In the genomic region with DNA sequence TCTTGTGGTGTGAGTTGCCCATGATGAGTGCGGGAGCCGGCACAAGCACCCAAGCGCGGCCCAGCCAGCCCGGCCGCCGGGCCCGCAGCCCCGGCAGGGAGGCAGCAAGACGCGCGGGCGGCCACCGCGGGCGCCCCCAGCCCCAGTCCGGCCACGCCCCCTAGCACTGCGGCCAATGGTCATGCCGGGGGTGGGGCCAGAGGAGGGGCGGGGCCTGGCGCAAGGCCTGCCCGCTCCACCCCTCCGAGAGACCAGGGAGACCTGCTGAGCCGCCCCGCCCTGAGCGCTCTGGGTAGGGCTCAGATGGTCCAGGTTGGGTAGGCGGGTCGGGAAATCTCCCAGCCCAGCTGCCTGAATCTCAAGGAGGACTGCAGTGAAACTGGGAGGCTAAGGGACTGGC, we compare ENCODE assay signal across 8 mouse cellular contexts. TPM values are rescaled to one million over a fixed set of nuclear protein-coding genes. Genes with fewer than 3 reads are reported as not detected.
A peak's percentile ranks its signal among the peaks of the same experiment; 100 is the strongest.
DNase-seq lines count a peak whose midpoint lies in the region; ATAC-seq and TF ChIP-seq lines count a peak whose summit lies in the region.

No protein-coding gene starts in this region.

- peak; percentile 89 for ATAC-seq in heart, embryonic 12.5 days (ENCODE audit: insufficient number of reproducible peaks, low FRiP score)
- ATAC-seq in liver, embryonic 14.5 days (ENCODE audit: insufficient read depth): peak; percentile 68
- peak; percentile 87 for ATAC-seq in neural tube, embryonic 11.5 days (ENCODE audit: insufficient read depth, low FRiP score, low TSS enrichment)
- peak; percentile 92 for ATAC-seq in stomach, embryonic 16.5 days (ENCODE audit: insufficient read depth, low FRiP score)

- peak overlapping the region; percentile 98 for H3K4me2 ChIP-seq in heart, embryonic 12.5 days
- peak overlapping the region; percentile 79 for H3K4me2 ChIP-seq in liver, embryonic 14.5 days (ENCODE audit: low read depth)
- peak overlapping the region; percentile 94 for H3K4me2 ChIP-seq in neural tube, embryonic 11.5 days (ENCODE audit: low read depth)
- H3K4me2 ChIP-seq in stomach, embryonic 16.5 days (ENCODE audit: low read depth, low read length): peak overlapping the region; percentile 76

- no peaks in the 10 kb centered on the region for H3K36me3 ChIP-seq in embryonic facial prominence, embryonic 10.5 days (replicated peaks)
- no peaks in the 10 kb centered on the region for H3K36me3 ChIP-seq in heart, embryonic 12.5 days
- no peaks in the 10 kb centered on the region for H3K36me3 ChIP-seq in liver, embryonic 14.5 days (replicated peaks; ENCODE audit: control insufficient read depth, insufficient read depth, low read depth)
- H3K36me3 ChIP-seq in neural tube, embryonic 11.5 days (ENCODE audit: control insufficient read depth, insufficient read depth, low read length): no peaks in the 10 kb centered on the region
- H3K36me3 ChIP-seq in stomach, embryonic 16.5 days (ENCODE audit: control insufficient read depth, insufficient read depth, low read length): no peaks in the 10 kb centered on the region

- peak overlapping the region; percentile 85 for H3K27ac ChIP-seq in embryonic facial prominence, embryonic 10.5 days (replicated peaks)
- no peak overlapping the region for H3K27ac ChIP-seq in heart, embryonic 12.5 days (ENCODE audit: poor library complexity, severe bottlenecking)
- no peak overlapping the region for H3K27ac ChIP-seq in liver, embryonic 14.5 days
- no peak overlapping the region for H3K27ac ChIP-seq in neural tube, embryonic 11.5 days (ENCODE audit: low read depth, low read length)
- peak overlapping the region; percentile 89 for H3K27ac ChIP-seq in stomach, embryonic 16.5 days (ENCODE audit: low read length)

- WGBS in embryonic facial prominence, embryonic 10.5 days: under 1% methylated on average over 29 of the region's 29 CpGs
- under 1% methylated on average over 29 of the region's 29 CpGs for WGBS in heart, embryonic 12.5 days
- under 1% methylated on average over 29 of the region's 29 CpGs for WGBS in liver, embryonic 14.5 days (ENCODE audit: insufficient replicate concordance)
- under 1% methylated on average over 26 of the region's 29 CpGs for WGBS in neural tube, embryonic 11.5 days
- 0% methylated on average over 29 of the region's 29 CpGs for whole genome bisulfite sequencing in stomach, embryonic 16.5 days

- TF ChIP-seq CTCF in liver, embryonic 14.5 days (IDR thresholded peaks at IDR 0.05; ENCODE audit: low read depth): no peak

- DNase-seq in urinary bladder, adult 18-20 months (ENCODE audit: low spot score in 2 of 2): peak; percentile 74 to 78
- DNase-seq in urinary bladder, postnatal 10 days (ENCODE audit: low spot score): no peak
- peak; percentile 94 for DNase-seq in embryonic facial prominence, embryonic 10.5 days (ENCODE audit: low spot score)
- peak; percentile 92 for DNase-seq in kidney, postnatal 10 days
- peak; percentile 64 to 70 (median 68) for DNase-seq in liver, embryonic 14.5 days (ENCODE audit: low read depth in 3 of 3, low spot score in 3 of 3)
- peak; percentile 90 for DNase-seq in neural tube, embryonic 11.5 days (ENCODE audit: low spot score)

- H3K4me3 ChIP-seq in embryonic facial prominence, embryonic 10.5 days: peak overlapping the region; percentile 93
- peak overlapping the region; percentile 75 for H3K4me3 ChIP-seq in heart, embryonic 12.5 days
- H3K4me3 ChIP-seq in liver, embryonic 14.5 days (ENCODE audit: insufficient read depth in 1 of 2, low read depth in 2 of 2, low read length in 2 of 2): peak overlapping the region; percentile 12 to 62
- H3K4me3 ChIP-seq in neural tube, embryonic 11.5 days (ENCODE audit: low read depth, low read length): peak overlapping the region; percentile 81
- H3K4me3 ChIP-seq in stomach, embryonic 16.5 days (replicated peaks; ENCODE audit: low read length): peak overlapping the region; percentile 62

- peaks cover 42% of the 10 kb centered on the region for H3K27me3 ChIP-seq in embryonic facial prominence, embryonic 10.5 days (replicated peaks; ENCODE audit: low read depth, poor library complexity, severe bottlenecking)
- H3K27me3 ChIP-seq in heart, embryonic 12.5 days (replicated peaks): peaks cover 86% of the 10 kb centered on the region
- peaks cover 13% of the 10 kb centered on the region for H3K27me3 ChIP-seq in liver, embryonic 14.5 days (ENCODE audit: control insufficient read depth, insufficient read depth, low read length)
- no peaks in the 10 kb centered on the region for H3K27me3 ChIP-seq in neural tube, embryonic 11.5 days (ENCODE audit: control insufficient read depth, insufficient read depth, low read length)
- H3K27me3 ChIP-seq in stomach, embryonic 16.5 days (ENCODE audit: control insufficient read depth, insufficient read depth, low read length): no peaks in the 10 kb centered on the region

- no peak for TF ChIP-seq EP300 in liver, embryonic 14.5 days (IDR thresholded peaks at IDR 0.05; ENCODE audit: low read depth)

- no peaks in the 10 kb centered on the region for H3K9me3 ChIP-seq in embryonic facial prominence, embryonic 10.5 days
- H3K9me3 ChIP-seq in heart, embryonic 12.5 days (replicated peaks): no peaks in the 10 kb centered on the region
- no peaks in the 10 kb centered on the region for H3K9me3 ChIP-seq in liver, embryonic 14.5 days (ENCODE audit: control insufficient read depth, low read length)
- no peaks in the 10 kb centered on the region for H3K9me3 ChIP-seq in neural tube, embryonic 11.5 days (ENCODE audit: control insufficient read depth, low read length)
- no peaks in the 10 kb centered on the region for H3K9me3 ChIP-seq in stomach, embryonic 16.5 days (replicated peaks; ENCODE audit: control insufficient read depth, low read length)

- H3K4me1 ChIP-seq in embryonic facial prominence, embryonic 10.5 days: peaks cover 59% of the 10 kb centered on the region
- H3K4me1 ChIP-seq in heart, embryonic 12.5 days (replicated peaks): peaks cover 47% of the 10 kb centered on the region
- H3K4me1 ChIP-seq in liver, embryonic 14.5 days (replicated peaks; ENCODE audit: control insufficient read depth in 2 of 2, insufficient read depth in 2 of 2, low read length in 1 of 2): peaks cover 30 to 32% of the 10 kb centered on the region in 2 experiments
- peaks cover 13% of the 10 kb centered on the region; the same call in 1 of the 2 replicates for H3K4me1 ChIP-seq in neural tube, embryonic 11.5 days (ENCODE audit: control insufficient read depth, insufficient read depth, low read length)
- H3K4me1 ChIP-seq in stomach, embryonic 16.5 days (ENCODE audit: control insufficient read depth, insufficient read depth, low read length): peaks cover 60% of the 10 kb centered on the region

- peak overlapping the region; percentile 76 for H3K9ac ChIP-seq in heart, embryonic 12.5 days
- peak overlapping the region; percentile 45 for H3K9ac ChIP-seq in liver, embryonic 14.5 days (replicated peaks)
- H3K9ac ChIP-seq in neural tube, embryonic 11.5 days (ENCODE audit: low read length): peak overlapping the region; percentile 65
- peak overlapping the region; percentile 74 for H3K9ac ChIP-seq in stomach, embryonic 16.5 days (ENCODE audit: low read length)

RNA-seq across cellular contexts. Expression of a gene that starts 22.1 kb away (rescaled TPM):
- 3.3 and 3.5 TPM in 2 replicates for polyA plus RNA-seq in embryonic facial prominence, embryonic 10.5 days (2016; fragmentation: Nextera tagmentation; extraction: Ambion mirVana)
- 1.2 and 1.6 TPM in 2 replicates for polyA plus RNA-seq in heart, embryonic 12.5 days (2016; fragmentation: Nextera tagmentation; extraction: Ambion mirVana)
- 1.2 and 1.5 TPM in 2 replicates for polyA plus RNA-seq in liver, embryonic 14.5 days (2012; rRNA removed)
- 0.74 and 0.91 TPM in 2 replicates for polyA plus RNA-seq in liver, embryonic 14.5 days (2014; fragmentation: Nextera tagmentation; extraction: Ambion mirVana)
- 3.9 and 4.3 TPM in 2 replicates for polyA plus RNA-seq in neural tube, embryonic 11.5 days (2014; fragmentation: Nextera tagmentation; extraction: Ambion mirVana)
- 8.2 and 8.5 TPM in 2 replicates for polyA plus RNA-seq in stomach, embryonic 16.5 days (2015; fragmentation: Nextera tagmentation; extraction: Ambion mirVana)

RNA-seq across cellular contexts. Expression of a gene that starts 48.3 kb away (rescaled TPM):
- polyA plus RNA-seq in embryonic facial prominence, embryonic 10.5 days (2016; fragmentation: Nextera tagmentation; extraction: Ambion mirVana): 0.48 and 0.71 TPM in 2 replicates
- 1.1 and 1.3 TPM in 2 replicates for polyA plus RNA-seq in heart, embryonic 12.5 days (2016; fragmentation: Nextera tagmentation; extraction: Ambion mirVana)
- 0.01 and 0.03 TPM in 2 replicates for polyA plus RNA-seq in liver, embryonic 14.5 days (2012; rRNA removed)
- polyA plus RNA-seq in liver, embryonic 14.5 days (2014; fragmentation: Nextera tagmentation; extraction: Ambion mirVana): 0.08 TPM in 1 of 2 replicates, not detected in the other
- 1.3 and 1.6 TPM in 2 replicates for polyA plus RNA-seq in neural tube, embryonic 11.5 days (2014; fragmentation: Nextera tagmentation; extraction: Ambion mirVana)
- 3.0 and 3.9 TPM in 2 replicates for polyA plus RNA-seq in stomach, embryonic 16.5 days (2015; fragmentation: Nextera tagmentation; extraction: Ambion mirVana)

RNA-seq across cellular contexts. Expression of a gene that starts 49.5 kb away (rescaled TPM):
- polyA plus RNA-seq in embryonic facial prominence, embryonic 10.5 days (2016; fragmentation: Nextera tagmentation; extraction: Ambion mirVana): 96.0 and 105 TPM in 2 replicates
- 49.3 and 55.8 TPM in 2 replicates for polyA plus RNA-seq in heart, embryonic 12.5 days (2016; fragmentation: Nextera tagmentation; extraction: Ambion mirVana)
- 17.3 and 28.7 TPM in 2 replicates for polyA plus RNA-seq in liver, embryonic 14.5 days (2012; rRNA removed)
- 53.2 and 59.8 TPM in 2 replicates for polyA plus RNA-seq in liver, embryonic 14.5 days (2014; fragmentation: Nextera tagmentation; extraction: Ambion mirVana)
- 103 and 115 TPM in 2 replicates for polyA plus RNA-seq in neural tube, embryonic 11.5 days (2014; fragmentation: Nextera tagmentation; extraction: Ambion mirVana)
- polyA plus RNA-seq in stomach, embryonic 16.5 days (2015; fragmentation: Nextera tagmentation; extraction: Ambion mirVana): 72.9 and 80.0 TPM in 2 replicates

RNA-seq across cellular contexts. Expression of a gene that starts 49.5 kb away (rescaled TPM):
- 29.5 and 29.8 TPM in 2 replicates for polyA plus RNA-seq in embryonic facial prominence, embryonic 10.5 days (2016; fragmentation: Nextera tagmentation; extraction: Ambion mirVana)
- polyA plus RNA-seq in heart, embryonic 12.5 days (2016; fragmentation: Nextera tagmentation; extraction: Ambion mirVana): 21.3 and 22.6 TPM in 2 replicates
- 12.2 and 12.5 TPM in 2 replicates for polyA plus RNA-seq in liver, embryonic 14.5 days (2012; rRNA removed)
- 4.5 and 4.8 TPM in 2 replicates for polyA plus RNA-seq in liver, embryonic 14.5 days (2014; fragmentation: Nextera tagmentation; extraction: Ambion mirVana)
- 21.3 and 21.5 TPM in 2 replicates for polyA plus RNA-seq in neural tube, embryonic 11.5 days (2014; fragmentation: Nextera tagmentation; extraction: Ambion mirVana)
- polyA plus RNA-seq in stomach, embryonic 16.5 days (2015; fragmentation: Nextera tagmentation; extraction: Ambion mirVana): 13.0 and 13.1 TPM in 2 replicates

Comparison
In these comparisons a context has a peak if more than half of its experiments do, and no peak if none do; other contexts are left out.
1. H3K27ac ChIP-seq: peak in embryonic facial prominence, embryonic 10.5 days (single experiment) and stomach, embryonic 16.5 days (single experiment); none in heart, embryonic 12.5 days (single experiment), liver, embryonic 14.5 days (single experiment) and neural tube, embryonic 11.5 days (single experiment).
2. H3K4me3 ChIP-seq: peak in every context shown above with its lines; median percentile 93 in embryonic facial prominence, embryonic 10.5 days; 81 in neural tube, embryonic 11.5 days; 75 in heart, embryonic 12.5 days; 62 in stomach, embryonic 16.5 days; 37 in liver, embryonic 14.5 days.
3. Peak in every context shown above with its lines, with median percentiles within 50 percentile points of each other: ATAC-seq, H3K4me2 ChIP-seq and H3K9ac ChIP-seq.